In genomic region chr8:109245526-109245925, GRCm38 (mm10) we compare ENCODE assay signal across 20 mouse cellular contexts.
DNase-seq lines count a peak whose midpoint lies in the region; ATAC-seq and TF ChIP-seq lines count a peak whose summit lies in the region.
"Had no signal": no experiment of that assay in that cellular context is flagged by ENCODE, and none has a peak within 500 bp of the region (broad histone marks: within the 10 kb centered on the region; RNA-seq: fewer than 3 reads in every experiment).

No protein-coding gene starts in this region.

- no peak; the same call in 1 of the 2 replicates for ATAC-seq in forebrain, postnatal 0 days
- no peak for ATAC-seq in midbrain, postnatal 0 days (ENCODE audit: low FRiP score)
- ATAC-seq: intestine, postnatal 0 days had no signal

- no peak overlapping the region for H3K27ac ChIP-seq in forebrain, postnatal 0 days (ENCODE audit: low read depth, low read length)
- H3K27ac ChIP-seq in midbrain, postnatal 0 days (ENCODE audit: low read depth, low read length): no peak overlapping the region
- H3K27ac ChIP-seq: heart, adult 2 months; kidney, embryonic 15.5 days had no signal

- no peaks in the 10 kb centered on the region for H3K4me1 ChIP-seq in forebrain, postnatal 0 days (ENCODE audit: insufficient read depth)
- no peaks in the 10 kb centered on the region for H3K4me1 ChIP-seq in midbrain, postnatal 0 days (ENCODE audit: insufficient read depth, low read length)
- H3K4me1 ChIP-seq: kidney, embryonic 15.5 days had no signal

- WGBS in forebrain, postnatal 0 days: 29% methylated on average over 8 of the region's 8 CpGs
- whole genome bisulfite sequencing in midbrain, postnatal 0 days: 47% methylated on average over 8 of the region's 8 CpGs

- H3K9ac ChIP-seq in forebrain, postnatal 0 days: peak overlapping the region; percentile 39
- no peak overlapping the region for H3K9ac ChIP-seq in midbrain, postnatal 0 days (replicated peaks; ENCODE audit: low read length, poor library complexity, severe bottlenecking)
- H3K9ac ChIP-seq: kidney, embryonic 15.5 days; lung, embryonic 14.5 days had no signal

- H3K36me3 ChIP-seq in forebrain, postnatal 0 days (ENCODE audit: insufficient read depth): no peaks in the 10 kb centered on the region
- no peaks in the 10 kb centered on the region for H3K36me3 ChIP-seq in midbrain, postnatal 0 days (ENCODE audit: insufficient read depth, low read length)
- H3K36me3 ChIP-seq: kidney, embryonic 15.5 days had no signal

- no peaks in the 10 kb centered on the region for H3K27me3 ChIP-seq in forebrain, postnatal 0 days (ENCODE audit: insufficient read depth, low read length)
- H3K27me3 ChIP-seq in midbrain, postnatal 0 days (ENCODE audit: insufficient read depth, low read length): no peaks in the 10 kb centered on the region
- H3K27me3 ChIP-seq: kidney, embryonic 15.5 days had no signal

- peak overlapping the region; percentile 60 for H3K4me2 ChIP-seq in forebrain, postnatal 0 days (ENCODE audit: low read depth)
- peak overlapping the region; percentile 60 for H3K4me2 ChIP-seq in midbrain, postnatal 0 days (ENCODE audit: low read depth, low read length, poor library complexity, severe bottlenecking)
- H3K4me2 ChIP-seq: kidney, embryonic 15.5 days; liver, embryonic 11.5 days; lung, embryonic 14.5 days had no signal

- DNase-seq in heart, adult 11 months: peak; percentile 13
- DNase-seq in heart, postnatal 25 days (ENCODE audit: low spot score): no peak
- peak; percentile 19 for DNase-seq in brain, adult 2 months (ENCODE audit: low read depth, low spot score)
- DNase-seq in forebrain, postnatal 0 days: peak; percentile 45
- peak; percentile 21 for DNase-seq in midbrain, postnatal 0 days (ENCODE audit: low spot score)
- DNase-seq in urinary bladder, postnatal 36 days (ENCODE audit: low spot score in 2 of 2): no peak
- no peak for DNase-seq in adrenal gland, postnatal 25 days
- DNase-seq: B cell, adult 2 months; cerebellum, adult 8-10 months; gastrocnemius, postnatal 14 days; heart, adult 2 months; heart, postnatal 4 days; lung, embryonic 14.5 days; lung, postnatal 36 days; right cerebral cortex, postnatal 14 days; thymus, postnatal 4 days had no signal

- intact Hi-C loops in heart, postnatal 25 days (cut with DNase I): no loop called here

- no peak for TF ChIP-seq CTCF in forebrain, postnatal 0 days (IDR thresholded peaks at IDR 0.05; ENCODE audit: low read depth)
- no peak for TF ChIP-seq CTCF in midbrain, postnatal 0 days (IDR thresholded peaks at IDR 0.05)

- H3K9me3 ChIP-seq in forebrain, postnatal 0 days (ENCODE audit: low read length): no peaks in the 10 kb centered on the region
- H3K9me3 ChIP-seq in midbrain, postnatal 0 days (ENCODE audit: low read length): no peaks in the 10 kb centered on the region
- H3K9me3 ChIP-seq: kidney, embryonic 15.5 days had no signal

- peak overlapping the region; percentile 28 for H3K4me3 ChIP-seq in forebrain, postnatal 0 days (ENCODE audit: low read depth, low read length)
- peak overlapping the region; percentile 43 for H3K4me3 ChIP-seq in midbrain, postnatal 0 days (ENCODE audit: low read depth, low read length)
- H3K4me3 ChIP-seq: heart, adult 2 months; kidney, embryonic 15.5 days; myocyte had no signal

Comparison
In these comparisons a context has a peak if more than half of its experiments do, and no peak if none do; other contexts are left out.
1. DNase-seq: peak in heart, adult 11 months (single experiment), brain, adult 2 months (single experiment), forebrain, postnatal 0 days (single experiment) and midbrain, postnatal 0 days (single experiment); none in heart, postnatal 25 days (single experiment), urinary bladder, postnatal 36 days (0 of 2) and adrenal gland, postnatal 25 days (single experiment).